Mouse (Mus musculus) lung, postnatal 25 days (tissue): ENCODE measurements around the gene Pes1.
A peak's percentile ranks its signal among the peaks of the same experiment; 100 is the strongest.

Experiments used
- DNase-seq: peaks from one replicate; pipeline ENCODE4 v3.0.0; 2022; ENCODE audit warnings: low spot score

The Pes1 gene

GRCm38 (mm10) chr11:3964416-3965172, 819 bp downstream of the Pes1 start:
- no peak for DNase-seq

- DNase-seq: no peak
These were observed 6.1 kb downstream of the Pes1 start for GRCm38 (mm10) chr11:3969837-3970236.

GRCm38 (mm10) chr11:3970361-3970760, 6.6 kb downstream of the Pes1 start:
- DNase-seq: no peak

GRCm38 (mm10) chr11:3973081-3973480, 9.3 kb downstream of the Pes1 start:
- DNase-seq: no peak

- no peak for DNase-seq
These were observed 10.5 kb downstream of the Pes1 start for GRCm38 (mm10) chr11:3974311-3974710.

GRCm38 (mm10) chr11:3976678-3977077, 12.9 kb downstream of the Pes1 start, which contains the start of gene 4930556J24Rik:
Gene 4930556J24Rik, minus strand, starts transcription at chr11:3976778.
- no peak for DNase-seq

- no peak for DNase-seq
These were observed 14.6 kb downstream of the Pes1 start for GRCm38 (mm10) chr11:3978421-3978820.

- DNase-seq: no peak
These were observed 17.8 kb downstream of the Pes1 start for GRCm38 (mm10) chr11:3981536-3981935.

GRCm38 (mm10) chr11:3982275-3983209, 18.8 kb downstream of the Pes1 start:
- no peak for DNase-seq

GRCm38 (mm10) chr11:3983291-3983862, 19.6 kb downstream of the Pes1 start, which contains the start of gene Gal3st1:
Gene Gal3st1, plus strand, starts transcription at chr11:3983636.
- peak; percentile 42 for DNase-seq

- peak; percentile 57 for DNase-seq
These were observed 20.3 kb downstream of the Pes1 start for GRCm38 (mm10) chr11:3983863-3984745.

- no peak for DNase-seq
These were observed 26.0 kb downstream of the Pes1 start for GRCm38 (mm10) chr11:3989748-3990147.

- no peak for DNase-seq
These were observed 29.4 kb downstream of the Pes1 start for GRCm38 (mm10) chr11:3993132-3993531.

- no peak for DNase-seq
These were observed 30.1 kb downstream of the Pes1 start for GRCm38 (mm10) chr11:3993914-3994313.

GRCm38 (mm10) chr11:3995511-3995910, 31.7 kb downstream of the Pes1 start:
- DNase-seq: no peak

- DNase-seq: no peak
These were observed 33.1 kb downstream of the Pes1 start for GRCm38 (mm10) chr11:3996840-3997239.

- no peak for DNase-seq
These were observed 34.4 kb downstream of the Pes1 start for GRCm38 (mm10) chr11:3997978-3998720.

GRCm38 (mm10) chr11:3999547-3999946, 35.8 kb downstream of the Pes1 start:
- DNase-seq: no peak

GRCm38 (mm10) chr11:4001603-4002002, 37.8 kb downstream of the Pes1 start:
- peak; percentile 72 for DNase-seq

GRCm38 (mm10) chr11:4005220-4005805, 41.5 kb downstream of the Pes1 start:
- DNase-seq: no peak
